Mouse (Mus musculus) erythroblast, embryonic 14.5 days (primary cell): ENCODE measurements at regions not wholly inside any gene's neighbourhood (a gene's known extent, or its start where the extent isn't known, plus 50 kb on each side); places are given as distances from the start of the nearest gene placed in this dataset.

Source experiments
- H3K27me3 ChIP-seq: 2 replicates; pipeline ENCODE4 v1.6.1; 2012; ENCODE audit warnings: inconsistent platforms; ENCODE audit not compliant: control insufficient read depth
- H3K36me3 ChIP-seq: 2 replicates; pipeline ENCODE4 v1.6.1; 2012; ENCODE audit warnings: mild to moderate bottlenecking, inconsistent platforms; ENCODE audit not compliant: control insufficient read depth
- H3K4me1 ChIP-seq: 2 replicates; pipeline ENCODE4 v1.6.1; 2012; ENCODE audit warnings: inconsistent platforms; ENCODE audit not compliant: control insufficient read depth
- H3K4me3 ChIP-seq: replicated peaks from 2 replicates; pipeline ENCODE3; 2012; ENCODE audit warnings: moderate library complexity, mild to moderate bottlenecking, inconsistent platforms
- H3K9me3 ChIP-seq: 2 replicates; pipeline ENCODE4 v1.6.1; 2012; ENCODE audit warnings: low read length, inconsistent platforms, mixed read lengths; ENCODE audit not compliant: control insufficient read depth
- GATA1 ChIP-seq: IDR thresholded peaks from 2 replicates; pipeline ENCODE4 v1.6.1; 2012; ENCODE audit warnings: low read length, inconsistent platforms, mixed read lengths
- TAL1 ChIP-seq: IDR thresholded peaks from 3 replicates; pipeline ENCODE4 v1.6.1; 2012; ENCODE audit warnings: low read length, inconsistent platforms, mixed read lengths

DNA sequence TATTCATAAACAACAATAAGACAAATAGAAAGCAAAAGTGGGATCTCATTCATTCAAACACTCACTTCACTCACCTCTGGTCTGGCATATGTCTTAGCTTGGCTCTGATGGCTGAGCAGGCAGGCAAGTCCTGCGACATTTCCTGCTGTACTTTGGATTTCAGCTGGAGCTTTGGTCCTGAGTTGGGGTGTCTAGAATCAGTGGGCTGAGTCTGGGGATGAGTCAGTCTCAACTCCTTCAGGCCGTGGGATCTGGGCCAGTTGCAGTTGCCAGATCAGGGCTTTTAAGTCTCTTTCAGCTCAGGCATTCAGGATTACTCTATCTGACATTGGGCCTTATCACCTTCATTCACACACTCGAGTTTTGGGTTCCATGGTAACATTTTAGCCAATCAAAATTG, 454.1 kb downstream of the Adra2a start:
- no peak overlapping the region for H3K4me3 ChIP-seq
- TF ChIP-seq TAL1 (no peak), GATA1 (no peak)
- H3K27me3 ChIP-seq, result no peaks in the 10 kb centered on the region
- no peaks in the 10 kb centered on the region for H3K36me3 ChIP-seq
- H3K9me3 ChIP-seq, result no peaks in the 10 kb centered on the region; the same call in 1 of the 2 replicates
- H3K4me1 ChIP-seq, result no peaks in the 10 kb centered on the region

DNA sequence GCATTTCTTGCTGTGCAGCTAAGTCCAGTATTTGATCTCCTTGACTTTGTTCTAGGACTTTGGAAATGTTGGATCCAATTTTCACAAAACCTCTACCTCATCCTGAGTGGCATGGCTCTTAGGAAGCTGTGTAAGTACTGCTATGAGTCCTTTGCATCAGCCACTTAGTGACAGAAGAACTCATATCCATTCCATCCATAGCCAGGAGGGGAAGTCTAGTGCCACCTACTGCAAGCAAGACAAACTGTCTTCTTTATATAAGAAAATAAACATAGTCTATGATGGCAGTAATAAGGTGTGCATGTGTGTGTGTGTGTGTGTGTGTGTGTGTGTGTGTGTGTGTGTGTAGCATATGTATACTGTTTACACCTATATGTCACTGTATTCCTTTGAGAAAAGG, 489.9 kb downstream of the Adra2a start:
- TF ChIP-seq GATA1 (no peak), TAL1 (no peak)
- Histone ChIP-seq H3K4me1 (no peaks in the 10 kb centered on the region), H3K36me3 (no peaks in the 10 kb centered on the region), H3K27me3 (no peaks in the 10 kb centered on the region), H3K9me3 (no peaks in the 10 kb centered on the region), H3K4me3 (no peak overlapping the region)

DNA sequence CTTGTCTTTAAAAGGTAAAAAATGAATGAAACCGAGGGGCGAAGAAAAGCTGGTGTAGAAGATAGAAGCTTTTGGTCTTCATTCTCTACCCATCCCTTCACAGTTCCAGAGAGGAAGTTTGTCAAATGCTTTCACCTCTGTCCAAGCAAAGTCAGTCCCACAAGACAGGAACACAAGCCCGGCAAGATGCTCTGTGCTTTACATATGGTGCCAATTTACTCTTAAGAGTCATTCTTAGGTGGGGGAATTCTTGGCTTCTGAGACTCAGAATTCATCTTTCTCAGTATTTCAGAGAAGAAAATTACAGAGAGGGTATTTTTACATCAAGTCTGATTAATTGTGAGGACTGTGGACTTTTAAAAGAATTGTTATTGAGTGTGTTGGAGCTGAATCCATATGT, 511.4 kb downstream of the Adra2a start:
- no peaks in the 10 kb centered on the region for H3K27me3 ChIP-seq
- H3K4me1 ChIP-seq, result no peaks in the 10 kb centered on the region
- TF ChIP-seq TAL1 (no peak), GATA1 (no peak)
- H3K9me3 ChIP-seq, result peaks cover 3% of the 10 kb centered on the region
- H3K36me3 ChIP-seq, result no peaks in the 10 kb centered on the region
- no peak overlapping the region for H3K4me3 ChIP-seq

DNA sequence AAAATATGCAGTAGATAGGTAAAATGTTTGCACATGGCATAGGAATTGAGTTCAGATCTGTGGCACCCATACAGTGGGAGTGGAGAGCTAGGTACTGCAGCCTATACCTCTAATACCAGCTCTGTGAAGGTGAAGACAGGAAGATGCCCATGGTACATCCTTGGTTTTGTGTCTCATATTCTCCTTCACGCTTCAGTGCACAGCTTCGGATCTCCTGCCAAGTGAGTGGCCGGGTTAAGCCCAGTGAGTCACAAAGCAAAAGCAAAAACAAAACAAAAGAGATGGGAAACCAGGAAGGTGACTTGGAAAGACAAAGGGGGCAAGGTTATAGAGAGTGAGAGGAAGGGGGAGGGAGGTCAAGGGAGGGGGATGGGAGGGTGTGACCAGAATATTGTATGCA, 514.0 kb downstream of the Adra2a start:
- no peaks in the 10 kb centered on the region for H3K4me1 ChIP-seq
- TF ChIP-seq GATA1, result no peak
- TF ChIP-seq TAL1, result no peak
- H3K27me3 ChIP-seq, result no peaks in the 10 kb centered on the region
- H3K9me3 ChIP-seq, result peaks cover 3% of the 10 kb centered on the region
- H3K4me3 ChIP-seq, result no peak overlapping the region
- H3K36me3 ChIP-seq, result no peaks in the 10 kb centered on the region

DNA sequence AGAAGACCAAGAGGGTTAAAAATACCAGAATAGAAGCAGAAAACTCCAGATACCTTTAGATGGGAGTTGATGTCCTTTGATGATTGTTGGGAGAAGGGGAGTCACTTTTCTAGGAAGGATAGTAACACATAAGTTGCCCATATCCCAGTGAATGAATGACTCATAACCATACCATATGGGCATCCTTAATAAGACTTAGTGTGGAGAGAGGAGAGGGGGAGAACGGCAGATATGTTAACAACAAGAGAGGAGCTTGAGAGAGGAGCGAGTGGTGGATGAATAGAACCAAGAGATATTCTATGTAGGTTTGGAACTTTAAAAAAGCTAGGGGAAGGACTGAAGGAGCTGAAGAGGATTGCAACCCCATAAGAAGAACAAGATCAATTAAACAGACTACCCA, 539.6 kb downstream of the Adra2a start:
- Histone ChIP-seq H3K4me1 (no peaks in the 10 kb centered on the region), H3K9me3 (peaks cover 2% of the 10 kb centered on the region; the same call in 1 of the 2 replicates), H3K36me3 (no peaks in the 10 kb centered on the region), H3K4me3 (no peak overlapping the region), H3K27me3 (no peaks in the 10 kb centered on the region)
- TF ChIP-seq GATA1, result no peak
- TF ChIP-seq TAL1, result no peak

DNA sequence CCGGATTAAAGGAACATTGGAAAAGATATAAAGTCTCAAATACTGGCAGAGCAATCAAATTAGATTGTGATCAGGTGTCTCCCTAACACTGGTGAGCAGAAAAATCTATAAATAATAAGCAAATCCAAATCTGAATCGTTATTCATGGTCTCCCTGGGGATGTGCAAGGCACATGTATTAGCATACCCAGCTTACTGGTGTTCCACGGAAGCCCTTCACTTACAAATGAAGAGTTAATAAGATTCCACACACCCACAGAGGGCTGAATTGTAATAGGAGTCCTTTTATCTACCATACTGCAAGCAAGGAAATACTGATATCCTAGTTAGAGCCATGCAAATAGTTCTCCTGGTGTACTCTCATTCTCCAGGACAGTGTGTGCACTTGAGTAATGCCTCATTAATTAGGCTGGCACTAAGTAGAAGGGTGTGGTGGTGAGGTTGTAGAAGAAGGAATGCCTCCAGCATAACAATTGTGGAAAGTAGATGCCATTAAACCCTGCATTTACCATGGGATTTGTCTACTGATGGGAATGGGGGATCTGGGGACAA, 540.8 kb downstream of the Adra2a start:
- H3K9me3 ChIP-seq, result peaks cover 2% of the 10 kb centered on the region; the same call in 1 of the 2 replicates
- H3K27me3 ChIP-seq, result no peaks in the 10 kb centered on the region
- no peak overlapping the region for H3K4me3 ChIP-seq
- no peaks in the 10 kb centered on the region for H3K36me3 ChIP-seq
- TF ChIP-seq GATA1 (no peak), TAL1 (no peak)
- H3K4me1 ChIP-seq, result no peaks in the 10 kb centered on the region

DNA sequence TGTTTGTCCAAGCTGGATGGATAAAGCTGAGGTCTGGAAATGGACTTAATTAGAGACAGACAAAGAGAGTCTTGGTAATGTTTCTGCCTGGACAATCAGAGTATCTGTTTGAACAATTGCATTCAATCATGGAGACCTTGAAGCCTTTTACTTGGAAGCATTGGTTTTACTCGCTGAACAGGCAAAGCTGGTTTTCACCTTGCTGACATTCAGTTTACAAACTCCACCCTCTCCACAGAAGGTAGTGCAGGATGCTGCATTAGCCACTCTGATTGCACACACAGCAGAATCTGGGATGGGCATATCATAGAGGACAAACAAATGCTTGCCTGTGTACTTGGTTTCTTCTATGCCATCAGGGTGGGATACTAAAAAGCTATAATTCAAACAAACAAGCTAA, 541.4 kb downstream of the Adra2a start:
- Histone ChIP-seq H3K27me3 (no peaks in the 10 kb centered on the region), H3K36me3 (no peaks in the 10 kb centered on the region), H3K4me3 (no peak overlapping the region), H3K4me1 (no peaks in the 10 kb centered on the region), H3K9me3 (peaks cover 3% of the 10 kb centered on the region; the same call in 1 of the 2 replicates)
- TF ChIP-seq TAL1 (no peak), GATA1 (no peak)

DNA sequence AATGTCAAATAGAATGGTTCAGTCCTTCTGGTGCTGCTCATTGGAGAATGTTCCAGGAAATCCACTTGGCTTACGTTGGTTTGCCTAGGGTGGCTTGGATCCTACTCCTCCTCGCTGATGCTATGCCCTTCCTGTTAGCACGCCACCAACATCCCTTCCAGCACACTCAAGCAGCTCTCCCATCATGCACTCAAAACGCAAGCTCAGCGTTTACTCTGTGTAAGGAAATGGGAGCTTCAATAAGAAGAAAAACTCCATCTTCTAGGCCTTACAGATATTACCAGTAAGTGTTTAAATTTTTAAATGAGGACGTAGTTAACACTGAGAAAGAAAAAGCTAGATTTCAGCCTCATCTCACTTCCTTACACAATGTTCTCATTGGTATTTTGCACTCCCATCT, 523.7 kb downstream of the Gpam start:
- no peak overlapping the region for H3K4me3 ChIP-seq
- TF ChIP-seq GATA1 (no peak), TAL1 (no peak)
- no peaks in the 10 kb centered on the region; the same call in 1 of the 2 replicates for H3K9me3 ChIP-seq
- H3K27me3 ChIP-seq, result no peaks in the 10 kb centered on the region
- no peaks in the 10 kb centered on the region for H3K36me3 ChIP-seq
- no peaks in the 10 kb centered on the region for H3K4me1 ChIP-seq

DNA sequence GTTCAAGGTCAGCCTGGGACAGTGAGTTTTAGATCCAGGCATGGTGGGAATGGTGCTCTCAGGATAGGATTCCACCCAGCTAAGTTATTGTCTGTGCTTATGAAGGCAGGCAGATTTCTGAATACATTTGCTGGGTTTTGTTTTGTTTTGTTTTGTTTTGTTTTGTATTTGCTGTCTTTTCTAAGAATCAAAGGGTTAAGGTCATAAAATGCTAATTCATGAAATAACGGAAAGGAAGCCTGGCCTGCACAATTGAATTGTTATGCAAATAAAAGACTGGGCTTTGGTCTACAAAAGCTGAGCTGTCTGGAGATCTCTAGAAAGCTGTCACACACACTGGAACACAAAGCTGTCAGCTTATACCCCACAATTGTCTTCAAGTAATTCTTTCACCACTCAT, 521.7 kb downstream of the Gpam start:
- no peaks in the 10 kb centered on the region for H3K4me1 ChIP-seq
- H3K36me3 ChIP-seq, result no peaks in the 10 kb centered on the region
- no peaks in the 10 kb centered on the region; the same call in 1 of the 2 replicates for H3K9me3 ChIP-seq
- TF ChIP-seq GATA1, result no peak
- TF ChIP-seq TAL1, result no peak
- H3K27me3 ChIP-seq, result no peaks in the 10 kb centered on the region
- no peak overlapping the region for H3K4me3 ChIP-seq

DNA sequence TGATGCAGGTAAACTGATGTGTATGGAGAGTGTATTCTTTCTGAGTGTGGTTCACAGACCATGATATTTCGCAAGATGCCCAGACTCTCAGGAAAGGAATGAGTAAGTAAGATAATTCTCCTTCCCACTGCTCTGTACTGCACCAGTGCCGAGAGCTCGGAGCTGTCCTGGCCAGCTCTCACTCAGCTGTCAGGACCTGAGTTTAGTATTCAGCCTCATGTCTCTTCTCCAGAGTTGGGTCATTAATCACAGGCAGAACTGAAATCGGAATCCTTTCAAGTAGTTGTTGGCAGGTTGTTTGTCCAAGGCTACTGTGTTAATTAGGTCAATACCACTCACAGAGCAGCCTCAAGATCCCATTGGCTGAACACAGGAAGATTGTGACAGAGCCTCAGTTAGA, 510.1 kb downstream of the Gpam start:
- Histone ChIP-seq H3K36me3 (no peaks in the 10 kb centered on the region), H3K4me3 (no peak overlapping the region), H3K27me3 (no peaks in the 10 kb centered on the region), H3K4me1 (no peaks in the 10 kb centered on the region), H3K9me3 (0 out of 2 replicates have a peak, but pooled peaks cover 2% of the 10 kb centered on the region)
- no peak for TF ChIP-seq GATA1
- TF ChIP-seq TAL1, result no peak
